Mouse (Mus musculus) neural tube, embryonic 14.5 days (tissue): Measurements from ENCODE around the gene Iqgap1. TPM values are rescaled to one million over a fixed set of nuclear protein-coding genes. Genes with fewer than 3 reads are reported as not detected.
A peak's percentile ranks its signal among the peaks of the same experiment; 100 is the strongest.
"Not testable (repeated sequence)": the region's sequence is repeated elsewhere in the genome, so short reads cannot be mapped to it uniquely, and the experiment has no call there.

Source experiments
- ATAC-seq: fragments of 200-750 bp; cut with Nextera tagmentation; 2 replicates; pipeline ENCODE4 v1.8.0; 2017; ENCODE audit warnings: low read depth, mild to moderate bottlenecking, moderate TSS enrichment, moderate library complexity
- H3K27ac ChIP-seq: fragments of 300-500 bp; sonication (generic); 2 replicates; pipeline ENCODE4 v1.5.1; 2014; ENCODE audit warnings: low read depth, mild to moderate bottlenecking, control low read depth, low read length, moderate library complexity, mixed read lengths
- H3K27me3 ChIP-seq: fragments of 300-500 bp; sonication (generic); 2 replicates; pipeline ENCODE4 v1.6.1; 2014; ENCODE audit warnings: low read length; ENCODE audit not compliant: control insufficient read depth, insufficient read depth
- H3K36me3 ChIP-seq: fragments of 300-500 bp; sonication (generic); 2 replicates; pipeline ENCODE4 v1.6.1; 2014; ENCODE audit warnings: low read length, mixed read lengths; ENCODE audit not compliant: control insufficient read depth, insufficient read depth
- H3K4me1 ChIP-seq: fragments of 300-500 bp; sonication (generic); 2 replicates; pipeline ENCODE4 v1.6.1; 2014; ENCODE audit warnings: low read length; ENCODE audit not compliant: control insufficient read depth, insufficient read depth
- H3K4me2 ChIP-seq: fragments of 300-500 bp; sonication (generic); 2 replicates; pipeline ENCODE4 v1.6.1; 2014; ENCODE audit warnings: mild to moderate bottlenecking, low read depth, low read length, control low read depth
- H3K4me3 ChIP-seq: fragments of 300-500 bp; sonication (generic); 2 replicates; pipeline ENCODE4 v1.5.1; 2014; ENCODE audit warnings: low read depth, low read length, control low read depth, mixed read lengths
- H3K9ac ChIP-seq: fragments of 300-500 bp; sonication (generic); replicated peaks from 2 replicates; pipeline ENCODE4 v1.6.1; 2014; ENCODE audit warnings: low read depth, mild to moderate bottlenecking, control low read depth, low read length, mixed read lengths
- H3K9me3 ChIP-seq: fragments of 300-500 bp; sonication (generic); 2 replicates; pipeline ENCODE4 v1.6.1; 2016; ENCODE audit warnings: low read length; ENCODE audit not compliant: control insufficient read depth
- WGBS: fragments of 180-500 bp; shearing (Covaris S2); extraction: QIAGEN DNeasy Blood & Tissue Kit; methylation state at CpG from one replicate; pipeline ENCODE4 v1.1.7; 2014; 5-methylcytosine and 5-hydroxymethylcytosine counted together
- polyA plus RNA-seq: library from polyadenylated mRNA; unstranded; fragments of >200 nt; fragmentation: Nextera tagmentation; extraction: Ambion mirVana; gene quantifications from 2 replicates; pipeline ENCODE4 v1.2.1, GENCODE M21; 2014

Gene Iqgap1
- polyA plus RNA-seq, 1 experiment from 2014 or later, result 15.8 TPM

- Histone ChIP-seq H3K4me3 (no peak overlapping the region), H3K36me3 (no peaks in the 10 kb centered on the region), H3K4me2 (no peak overlapping the region), H3K27me3 (no peaks in the 10 kb centered on the region), H3K27ac (no peak overlapping the region), H3K4me1 (no peaks in the 10 kb centered on the region), H3K9me3 (no peaks in the 10 kb centered on the region), H3K9ac (no peak overlapping the region)
- no peak for ATAC-seq
Measured at GRCm38 (mm10) chr7:80839755-80840154, 14.0 kb upstream of the Iqgap1 start.

DNA sequence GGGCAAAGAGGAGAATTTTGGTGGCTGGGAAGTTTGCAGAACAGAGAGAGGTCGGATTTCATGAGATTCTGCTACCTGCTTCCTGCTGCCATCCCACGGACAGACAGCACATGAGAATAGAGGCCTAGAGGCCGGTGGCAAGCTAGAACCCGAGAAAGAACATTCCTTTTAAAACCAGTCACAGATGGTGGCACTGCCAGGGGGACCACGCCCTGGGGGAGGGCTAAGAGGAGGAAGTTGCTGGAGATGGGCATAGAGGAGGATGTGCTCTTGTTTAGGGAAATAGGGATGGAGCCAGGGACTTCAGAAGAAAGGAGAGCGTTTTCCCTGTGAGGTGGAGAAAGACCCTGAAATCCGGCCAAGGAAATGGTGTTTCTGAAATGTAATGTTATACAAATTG lies 12.5 kb upstream of the Iqgap1 start:
- H3K27me3 ChIP-seq, result no peaks in the 10 kb centered on the region
- WGBS, result 50% methylated on average over 7 of the region's 7 CpGs
- H3K4me3 ChIP-seq, result no peak overlapping the region
- no peaks in the 10 kb centered on the region for H3K4me1 ChIP-seq
- ATAC-seq, result no peak
- no peaks in the 10 kb centered on the region for H3K36me3 ChIP-seq
- H3K9ac ChIP-seq, result no peak overlapping the region
- H3K4me2 ChIP-seq, result no peak overlapping the region
- H3K9me3 ChIP-seq, result no peaks in the 10 kb centered on the region
- no peak overlapping the region for H3K27ac ChIP-seq

GRCm38 (mm10) chr7:80837736-80838135 lies 12.0 kb upstream of the Iqgap1 start:
- Histone ChIP-seq H3K4me1 (no peaks in the 10 kb centered on the region), H3K9me3 (no peaks in the 10 kb centered on the region), H3K4me2 (no peak overlapping the region), H3K27me3 (no peaks in the 10 kb centered on the region), H3K9ac (no peak overlapping the region), H3K36me3 (no peaks in the 10 kb centered on the region), H3K27ac (no peak overlapping the region), H3K4me3 (no peak overlapping the region)
- WGBS, result 54% methylated on average over 9 of the region's 9 CpGs
- ATAC-seq, result no peak

- H3K4me3 ChIP-seq, result no peak overlapping the region
- 71% methylated on average over 4 of the region's 4 CpGs for WGBS
- ATAC-seq, result no peak
Measured at GRCm38 (mm10) chr7:80835984-80836652, 10.3 kb upstream of the Iqgap1 start.

GRCm38 (mm10) chr7:80833651-80834532 lies 8.1 kb upstream of the Iqgap1 start:
- 34% methylated on average over 12 of the region's 12 CpGs for WGBS
- Histone ChIP-seq H3K9ac (no peak overlapping the region), H3K27ac (no peak overlapping the region), H3K4me1 (no peaks in the 10 kb centered on the region), H3K27me3 (no peaks in the 10 kb centered on the region), H3K9me3 (no peaks in the 10 kb centered on the region), H3K4me3 (no peak overlapping the region), H3K36me3 (no peaks in the 10 kb centered on the region), H3K4me2 (no peak overlapping the region)
- ATAC-seq, result no peak

More at GRCm38 (mm10) chr7:80835984-80836652, 10.3 kb upstream of the Iqgap1 start:
- no peak overlapping the region for H3K4me2 ChIP-seq
- no peak overlapping the region for H3K9ac ChIP-seq
- no peaks in the 10 kb centered on the region for H3K36me3 ChIP-seq
- no peaks in the 10 kb centered on the region for H3K9me3 ChIP-seq
- no peaks in the 10 kb centered on the region for H3K4me1 ChIP-seq
- H3K27me3 ChIP-seq, result no peaks in the 10 kb centered on the region
- no peak overlapping the region for H3K27ac ChIP-seq

DNA sequence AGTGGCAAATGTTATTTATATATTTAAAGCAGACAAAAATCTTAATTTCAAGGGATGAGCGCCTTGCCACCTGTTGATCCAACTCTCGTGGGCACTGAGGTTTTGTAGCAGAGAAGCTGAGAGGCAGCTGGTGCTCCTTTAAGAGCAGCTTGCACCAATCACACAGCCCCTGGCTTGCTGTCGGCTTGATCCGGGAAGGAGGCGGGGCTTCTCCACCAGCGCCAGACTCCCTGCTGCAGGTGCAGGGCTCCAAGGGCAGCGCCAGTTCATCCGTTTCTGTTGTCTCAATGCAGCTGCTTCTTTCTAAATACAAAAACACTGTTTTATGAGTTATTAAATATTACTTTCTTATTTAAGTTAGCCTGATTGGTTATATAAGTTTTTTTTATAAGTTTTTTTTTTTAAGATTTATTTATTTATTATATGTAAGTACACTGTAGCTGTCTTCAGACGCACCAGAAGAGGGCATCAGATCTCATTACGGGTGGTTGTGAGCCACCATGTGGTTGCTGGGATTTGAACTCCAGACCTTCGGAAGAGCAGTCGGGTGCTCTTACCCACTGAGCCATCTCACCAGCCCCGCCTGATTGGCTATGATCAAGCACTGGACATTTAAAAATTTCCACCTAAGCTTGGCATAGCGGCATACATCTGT lies 7.3 kb upstream of the Iqgap1 start:
- not testable (repeated sequence) for H3K9ac ChIP-seq, H3K27ac ChIP-seq, H3K4me3 ChIP-seq, H3K27me3 ChIP-seq, H3K4me1 ChIP-seq, H3K36me3 ChIP-seq, H3K9me3 ChIP-seq
- H3K4me2 ChIP-seq, result 0 out of 2 replicates have a peak overlapping the region, but pooled peaks have one; percentile 20
- ATAC-seq, result peak; percentile 85
- 13% methylated on average over 13 of the region's 14 CpGs for WGBS

GRCm38 (mm10) chr7:80832191-80832590 lies 6.4 kb upstream of the Iqgap1 start:
- no peak for ATAC-seq
- H3K4me1 ChIP-seq, result no peaks in the 10 kb centered on the region
- H3K27ac ChIP-seq, result no peak overlapping the region
- H3K9me3 ChIP-seq, result no peaks in the 10 kb centered on the region
- H3K36me3 ChIP-seq, result no peaks in the 10 kb centered on the region
- WGBS, result 55% methylated on average over 4 of the region's 4 CpGs
- H3K27me3 ChIP-seq, result no peaks in the 10 kb centered on the region
- no peak overlapping the region for H3K4me3 ChIP-seq
- H3K9ac ChIP-seq, result no peak overlapping the region
- H3K4me2 ChIP-seq, result no peak overlapping the region

DNA sequence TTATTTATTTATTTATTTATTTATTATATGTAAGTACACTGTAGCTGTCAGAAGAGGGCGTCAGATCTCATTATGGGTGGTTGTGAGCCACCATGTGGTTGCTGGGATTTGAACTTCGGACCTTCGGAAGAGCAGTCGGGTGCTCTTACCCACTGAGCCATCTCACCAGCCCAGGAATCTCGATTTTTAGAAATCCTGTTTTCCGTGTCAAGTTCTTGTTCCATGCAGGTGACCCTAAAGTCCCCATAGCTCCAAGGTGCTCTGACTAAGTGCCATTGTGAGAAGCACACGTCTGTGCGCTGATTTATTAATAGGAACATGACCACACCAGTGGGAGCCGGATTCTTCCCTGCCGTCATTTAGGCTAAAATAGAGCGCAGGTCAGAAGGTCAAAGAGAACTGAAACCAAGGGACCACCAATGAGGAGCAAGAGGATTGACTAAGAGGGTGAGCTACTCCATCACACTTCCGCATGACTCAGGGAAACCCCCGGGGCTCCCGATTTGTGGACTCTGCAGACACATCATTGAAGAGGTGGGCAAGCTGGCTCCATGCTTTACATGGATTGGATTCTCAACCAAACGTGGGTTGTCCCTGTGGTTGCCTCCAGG lies 4.5 kb upstream of the Iqgap1 start:
- no peak overlapping the region for H3K4me2 ChIP-seq
- H3K9me3 ChIP-seq, result no peaks in the 10 kb centered on the region
- H3K9ac ChIP-seq, result no peak overlapping the region
- H3K4me1 ChIP-seq, result no peaks in the 10 kb centered on the region
- no peak overlapping the region for H3K4me3 ChIP-seq
- WGBS, result 78% methylated on average over 15 of the region's 15 CpGs
- no peak for ATAC-seq
- no peaks in the 10 kb centered on the region for H3K36me3 ChIP-seq
- no peak overlapping the region for H3K27ac ChIP-seq
- H3K27me3 ChIP-seq, result no peaks in the 10 kb centered on the region
